Mouse (Mus musculus): ENCODE results near the gene Espl1.

Gene Espl1

DNA sequence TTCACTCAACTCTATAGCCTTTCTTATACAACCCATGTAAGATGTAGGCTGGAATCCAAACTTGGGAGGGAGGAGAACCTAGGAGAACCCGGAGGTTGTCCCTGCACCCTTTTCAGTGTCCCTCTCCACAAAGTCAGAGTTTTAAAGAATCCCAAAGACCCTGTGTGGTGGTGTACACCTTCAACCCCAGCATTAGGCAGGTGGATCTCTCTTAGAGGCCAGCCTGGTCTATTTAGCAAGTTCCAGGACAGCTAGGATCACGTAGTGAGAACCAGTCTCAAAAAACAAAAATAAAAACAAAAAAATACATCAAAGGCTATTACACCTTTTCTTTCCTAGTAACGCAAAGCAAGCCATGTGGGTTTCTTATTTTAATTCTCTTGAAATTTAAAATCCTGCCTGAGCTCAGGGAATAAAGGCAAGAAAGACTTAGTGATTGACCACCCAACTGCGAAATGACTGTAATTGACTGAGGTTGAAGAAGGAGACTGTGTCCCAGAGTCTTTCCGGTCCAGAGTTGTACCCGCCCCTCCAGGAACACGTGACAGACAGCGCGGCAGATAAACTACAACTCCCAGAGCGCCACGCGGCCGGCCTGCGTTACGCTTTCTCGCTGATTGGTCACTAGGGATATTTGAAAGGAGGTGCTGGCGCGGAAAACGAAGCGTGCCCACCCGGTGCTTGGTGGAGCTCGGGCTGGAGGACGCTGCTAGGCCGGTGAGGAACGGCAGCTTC is at the start of gene Espl1:
TSS of gene Espl1 (plus strand) at position 634 of the 735 bp plus-strand sequence.
- peak; percentile 94 for DNase-seq (ENCODE audit: low spot score)

DNA sequence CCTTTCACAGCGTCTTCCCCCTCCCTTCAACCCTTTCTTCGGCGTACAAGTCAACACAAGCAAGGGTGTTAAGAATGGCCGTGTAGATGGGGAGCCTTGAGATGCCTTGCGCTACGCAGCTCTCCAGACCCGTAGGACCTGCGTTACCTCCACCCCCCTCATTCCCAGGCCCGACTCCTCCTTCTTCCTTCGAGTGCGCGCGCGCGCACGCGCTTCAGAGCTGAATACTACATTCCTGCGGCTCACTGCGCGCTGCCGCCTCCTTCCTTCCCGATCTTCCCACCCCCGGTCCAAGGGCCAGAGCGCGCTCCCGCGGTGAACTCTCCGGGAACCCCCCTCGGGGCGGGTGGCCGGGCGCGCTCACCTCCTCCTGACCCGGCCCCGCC is 49.2 kb upstream of the Espl1 start:
- DNase-seq (ENCODE audit: low spot score): peak; percentile 97

DNA sequence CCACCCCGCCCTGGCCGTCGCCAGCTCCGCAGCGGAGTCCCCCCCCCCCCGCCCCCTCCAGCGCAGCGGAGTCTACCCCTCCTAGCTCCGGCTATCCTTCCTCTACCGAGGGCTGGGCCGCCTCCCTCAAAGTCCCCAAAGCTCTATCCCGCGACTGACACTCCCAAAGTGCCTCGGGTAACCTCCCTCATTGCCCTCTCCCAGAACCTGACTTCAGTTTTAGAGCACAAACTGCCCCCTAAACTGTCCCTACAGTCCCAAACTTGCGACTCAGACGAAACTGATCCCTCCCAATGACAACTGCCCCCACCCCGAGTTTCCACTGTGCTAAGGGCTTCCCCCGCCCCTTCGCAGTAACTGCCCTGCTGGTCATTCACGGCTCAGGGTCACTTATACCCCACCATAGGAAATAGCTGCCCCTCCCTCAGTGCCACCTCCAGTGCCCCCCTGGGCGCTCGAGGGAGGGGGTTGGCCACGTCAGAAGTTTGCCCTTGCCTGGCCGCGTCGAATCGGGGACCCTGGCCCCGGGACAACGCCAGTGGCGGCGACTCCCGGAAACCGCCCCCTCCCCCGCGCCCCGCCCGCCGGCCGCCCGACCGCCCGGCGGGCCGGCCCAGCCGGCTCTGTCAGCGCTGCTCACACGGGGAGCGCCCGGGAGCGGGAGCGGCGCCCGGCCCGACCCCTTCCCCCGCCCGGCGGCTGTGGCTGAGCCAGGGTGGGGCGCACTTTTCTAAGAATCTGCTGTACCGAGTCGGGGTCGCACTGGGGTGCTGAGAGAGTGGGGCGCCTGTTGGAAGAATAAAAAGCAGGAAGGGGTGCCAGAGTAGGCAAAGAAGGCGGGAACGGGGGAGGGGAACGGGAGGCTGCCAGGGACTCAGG is 48.6 kb upstream of the Espl1 start:
- peak; percentile 78 for DNase-seq (ENCODE audit: low spot score)

- DNase-seq (ENCODE audit: low spot score): no peak
Observed at GRCm38 (mm10) chr15:102248131-102248811, 47.8 kb upstream of the Espl1 start.

- no peak for DNase-seq (ENCODE audit: low spot score)
Observed at GRCm38 (mm10) chr15:102248812-102249191, 47.3 kb upstream of the Espl1 start.

DNA sequence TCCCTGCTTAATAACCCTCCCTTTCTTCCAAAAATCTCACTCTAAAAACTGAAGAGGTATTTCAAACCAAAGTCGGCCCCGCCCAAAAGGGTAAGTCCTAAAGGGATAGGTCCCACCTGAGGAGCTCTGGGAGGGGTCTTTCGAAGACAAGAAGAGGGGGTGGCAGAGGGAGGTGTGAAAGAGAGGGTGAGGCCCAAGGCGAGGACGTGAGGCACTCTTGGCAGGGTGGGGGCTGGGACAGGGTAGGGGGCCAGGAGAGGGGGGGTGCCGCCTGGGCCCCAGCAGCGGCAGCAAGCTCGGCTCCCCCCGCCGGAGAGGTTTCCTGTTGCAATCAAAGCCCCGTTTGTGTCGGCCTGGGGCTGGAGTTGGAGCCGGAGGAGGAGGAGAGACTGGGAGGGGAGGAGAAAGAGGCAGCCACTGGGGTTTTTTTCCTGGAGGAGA is 46.8 kb upstream of the Espl1 start:
- DNase-seq (ENCODE audit: low spot score): no peak

- DNase-seq (ENCODE audit: low spot score): no peak
Observed at GRCm38 (mm10) chr15:102249967-102250366, 46.1 kb upstream of the Espl1 start.

- no peak for DNase-seq (ENCODE audit: low spot score)
Observed at GRCm38 (mm10) chr15:102250521-102250920, 45.5 kb upstream of the Espl1 start.

- DNase-seq (ENCODE audit: low spot score): peak; percentile 75
Observed at GRCm38 (mm10) chr15:102255547-102256255, 40.4 kb upstream of the Espl1 start.

- no peak for DNase-seq (ENCODE audit: low spot score)
Observed at GRCm38 (mm10) chr15:102256431-102257201, 39.5 kb upstream of the Espl1 start.

GRCm38 (mm10) chr15:102257202-102258075 is 38.6 kb upstream of the Espl1 start, which contains the start of gene Rarg:
TSS of gene Rarg (minus strand) at chr15:102257517.
- peak; percentile 67 for DNase-seq (ENCODE audit: low spot score)

DNA sequence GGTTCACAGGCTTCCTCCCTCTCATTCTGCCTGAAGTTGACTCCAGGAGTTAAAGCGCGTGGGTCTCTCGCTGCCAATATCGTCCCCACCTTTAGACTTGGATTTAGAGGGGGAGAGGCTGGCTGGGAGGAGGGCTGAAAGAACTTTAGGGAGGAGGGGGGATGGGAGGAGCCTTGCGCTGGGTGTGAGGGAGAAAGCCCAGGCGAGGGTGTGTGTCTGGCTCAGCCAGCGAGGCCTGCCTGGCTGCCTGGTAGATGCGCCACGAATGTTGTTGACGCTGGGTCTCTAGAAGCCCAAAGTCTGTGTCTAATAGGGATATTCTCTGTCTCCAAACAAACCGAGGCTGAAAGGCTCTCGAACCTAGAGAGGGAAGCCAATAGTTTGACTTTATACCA is 38.0 kb upstream of the Espl1 start:
- DNase-seq (ENCODE audit: low spot score): peak; percentile 69

DNA sequence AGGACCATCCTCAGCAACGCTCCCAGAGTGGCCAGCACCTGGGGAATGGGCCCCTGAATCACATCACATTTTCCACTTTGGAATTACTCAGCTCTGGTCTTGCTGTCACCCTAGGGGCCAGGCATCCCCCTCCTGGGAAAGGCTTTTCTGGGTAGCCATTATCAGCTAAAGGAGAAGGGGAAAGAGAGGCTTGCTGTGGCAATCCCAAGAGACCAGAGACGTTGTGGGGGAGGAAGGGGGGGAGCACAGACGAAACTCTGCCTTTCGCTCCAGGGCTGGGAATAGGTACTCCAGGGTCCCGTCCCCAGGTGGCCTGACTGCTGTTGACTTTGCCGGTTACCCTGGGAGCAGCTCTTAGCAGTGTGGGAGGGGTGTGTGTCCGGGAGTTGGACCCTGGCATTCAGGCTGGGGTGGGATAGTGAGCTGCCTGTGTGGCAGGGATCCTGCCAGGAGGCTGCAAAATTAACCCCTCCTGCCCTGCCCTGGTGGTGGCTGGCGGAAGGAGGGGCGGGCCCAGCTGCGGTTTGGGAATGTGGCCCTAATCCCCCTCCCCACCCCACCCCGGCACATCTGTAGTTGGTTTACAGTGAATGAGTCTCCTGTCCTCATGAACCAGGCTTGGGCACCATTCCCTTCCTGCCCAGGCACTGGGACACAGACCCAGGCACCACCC is 37.3 kb upstream of the Espl1 start:
- no peak for DNase-seq (ENCODE audit: low spot score)

DNA sequence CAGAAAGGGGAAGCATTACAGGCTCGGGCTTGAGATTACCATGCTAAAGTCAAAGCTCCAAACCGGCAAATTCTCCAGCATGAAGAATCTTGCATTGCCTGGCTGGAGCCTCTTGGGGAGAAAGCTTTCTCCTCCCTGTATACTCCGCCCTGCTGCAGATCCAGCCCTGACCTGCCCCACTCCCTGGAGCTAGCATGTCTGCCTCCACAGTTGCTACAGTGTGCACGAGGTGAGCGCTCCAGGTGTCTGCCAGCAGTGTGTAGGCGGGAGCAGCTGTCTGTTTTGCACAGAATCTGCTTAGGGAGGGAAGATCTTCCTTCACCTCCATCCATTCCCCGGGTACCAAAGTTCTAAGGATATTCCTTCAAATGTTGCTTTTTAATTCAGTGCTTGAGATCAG is 33.5 kb upstream of the Espl1 start:
- no peak for DNase-seq (ENCODE audit: low spot score)

- DNase-seq (ENCODE audit: low spot score): no peak
Observed at GRCm38 (mm10) chr15:102263037-102263436, 33.0 kb upstream of the Espl1 start.

DNA sequence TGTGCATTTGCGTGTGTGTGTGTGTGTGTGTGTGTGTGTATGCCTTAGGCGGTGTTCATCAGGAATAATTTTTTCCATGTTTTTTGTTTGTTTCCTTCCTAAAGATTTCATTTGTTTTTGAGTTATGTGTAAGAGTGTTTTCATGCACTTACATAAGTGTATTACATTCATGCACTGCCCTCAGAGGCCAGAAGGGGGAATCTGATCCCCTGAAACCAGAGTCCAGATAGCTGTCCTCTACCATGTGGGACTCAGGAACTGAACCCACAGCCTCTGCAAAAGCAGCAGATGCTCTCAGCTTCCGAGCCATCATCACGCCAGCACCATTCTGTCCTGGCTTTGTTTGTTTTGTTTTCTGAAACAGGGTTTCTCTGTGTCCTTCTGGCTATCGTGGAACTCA is 30.5 kb upstream of the Espl1 start:
- DNase-seq (ENCODE audit: low spot score): no peak

DNA sequence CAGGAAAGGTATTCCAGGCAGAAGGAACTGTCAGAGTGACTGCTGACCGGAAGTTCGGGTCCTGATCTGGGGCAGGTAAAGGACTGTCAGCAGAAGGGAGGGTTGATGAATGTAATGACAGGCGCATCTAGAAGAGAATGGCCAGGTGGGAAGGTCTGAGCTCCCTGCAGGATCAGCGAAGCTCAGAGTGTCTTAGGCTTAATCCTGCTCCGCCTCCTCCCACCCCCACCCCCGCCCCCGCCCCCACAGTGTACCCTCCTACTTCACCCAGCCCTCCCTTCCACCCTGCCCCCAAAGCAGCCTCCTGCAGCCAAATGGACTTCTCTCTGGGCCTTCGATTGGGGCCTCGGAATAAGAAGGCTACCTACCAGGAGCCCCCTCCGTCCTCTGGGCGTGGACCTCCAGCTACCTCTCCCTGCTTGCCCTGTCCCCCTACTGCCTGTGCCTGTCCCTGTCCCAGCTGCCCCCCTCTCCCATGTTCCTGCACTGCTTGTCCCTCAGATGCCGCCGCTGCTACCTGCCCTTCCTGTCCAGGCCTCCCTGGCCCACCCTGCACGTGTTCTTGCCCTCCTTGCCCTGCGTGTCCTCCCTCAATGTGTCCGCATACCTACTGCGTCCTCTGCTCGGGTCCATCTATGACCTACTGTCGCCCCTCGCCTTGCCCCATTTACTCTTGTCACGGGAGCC is 25.6 kb upstream of the Espl1 start, which contains the start of gene Gm9918:
TSS of gene Gm9918 (plus strand) at position 290 of the 687 bp plus-strand sequence.
- no peak for DNase-seq (ENCODE audit: low spot score)

- no peak for DNase-seq (ENCODE audit: low spot score)
Observed at GRCm38 (mm10) chr15:102271441-102271840, 24.6 kb upstream of the Espl1 start.
